Mouse (Mus musculus) liver, embryonic 13.5 days (tissue): ENCODE measurements around the gene 4933428G20Rik. TPM values are rescaled to one million over a fixed set of nuclear protein-coding genes. Genes with fewer than 3 reads are reported as not detected.

Experiments used
- ATAC-seq: fragments of 200-750 bp; cut with Nextera tagmentation; 2 replicates; pipeline ENCODE4 v1.8.0; 2017; ENCODE audit warnings: low read depth, mild to moderate bottlenecking, moderate number of reproducible peaks, moderate library complexity
- DNase-seq: peaks from one replicate; pipeline ENCODE4 v3.0.0; 2022
- H3K27ac ChIP-seq: fragments of 300-500 bp; sonication (generic); 2 replicates; pipeline ENCODE4 v1.5.1; 2015; ENCODE audit warnings: moderate library complexity, mild to moderate bottlenecking, inconsistent platforms
- H3K27me3 ChIP-seq: fragments of 300-500 bp; sonication (generic); 2 replicates; pipeline ENCODE4 v1.6.1; 2015; ENCODE audit warnings: mild to moderate bottlenecking, inconsistent platforms
- H3K36me3 ChIP-seq: fragments of 300-500 bp; sonication (generic); 2 replicates; pipeline ENCODE4 v1.6.1; 2015; ENCODE audit warnings: mild to moderate bottlenecking, inconsistent platforms
- H3K4me1 ChIP-seq: fragments of 300-500 bp; sonication (generic); replicated peaks from 2 replicates; pipeline ENCODE4 v1.6.1; 2015; ENCODE audit warnings: inconsistent platforms
- H3K4me2 ChIP-seq: fragments of 300-500 bp; sonication (generic); 2 replicates; pipeline ENCODE4 v1.6.1; 2015; ENCODE audit warnings: inconsistent platforms, mild to moderate bottlenecking, moderate library complexity
- H3K4me3 ChIP-seq: fragments of 300-500 bp; sonication (generic); replicated peaks from 2 replicates; pipeline ENCODE4 v1.5.1; 2015; ENCODE audit warnings: mild to moderate bottlenecking, inconsistent platforms
- H3K9ac ChIP-seq: fragments of 300-500 bp; sonication (generic); 2 replicates; pipeline ENCODE4 v1.6.1; 2015; ENCODE audit warnings: mild to moderate bottlenecking, inconsistent platforms
- H3K9me3 ChIP-seq: fragments of 300-500 bp; sonication (generic); replicated peaks from 2 replicates; pipeline ENCODE4 v1.6.1; 2016; ENCODE audit warnings: inconsistent platforms
- WGBS: fragments of 180-500 bp; shearing (Covaris S2); methylation state at CpG from one replicate; pipeline ENCODE4 v1.1.7; 2015; ENCODE audit not compliant: insufficient replicate concordance; 5-methylcytosine and 5-hydroxymethylcytosine counted together
- polyA plus RNA-seq: library from polyadenylated mRNA; unstranded; fragments of >200 nt; fragmentation: Nextera tagmentation; extraction: Ambion mirVana; gene quantifications from 2 replicates; pipeline ENCODE4 v1.2.1, GENCODE M21; 2015

4933428G20Rik gene
- polyA plus RNA-seq, 1 experiment from 2014 or later: 0.81 TPM

DNA sequence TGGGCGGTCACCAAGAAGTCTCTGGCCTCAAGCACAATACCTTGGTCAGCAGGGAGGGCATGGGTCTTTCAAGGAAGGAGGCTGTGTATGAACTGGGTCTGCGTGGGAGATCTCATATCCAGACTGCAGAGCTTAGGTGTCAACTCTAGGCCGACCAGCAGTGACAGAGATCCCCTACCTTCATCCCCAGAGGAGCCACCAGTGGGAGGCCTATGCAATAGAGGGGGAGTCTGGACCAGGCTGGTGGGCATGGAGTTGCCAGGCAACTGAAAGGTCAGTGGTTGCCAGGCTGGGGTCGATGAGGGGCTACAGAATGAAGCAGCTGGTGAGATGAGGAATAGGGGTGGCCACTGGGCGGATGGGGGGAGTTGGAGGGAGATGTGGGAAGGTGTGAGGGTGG, 39.5 kb upstream of the 4933428G20Rik start:
- Histone ChIP-seq H3K27ac (no peak overlapping the region), H3K4me3 (no peak overlapping the region), H3K4me2 (no peak overlapping the region), H3K27me3 (peaks cover 92% of the 10 kb centered on the region), H3K36me3 (no peaks in the 10 kb centered on the region), H3K9me3 (no peaks in the 10 kb centered on the region), H3K9ac (no peak overlapping the region), H3K4me1 (peaks cover 14% of the 10 kb centered on the region)
- no peak for DNase-seq
- 41% methylated on average over 5 of the region's 5 CpGs for WGBS
- ATAC-seq: no peak

DNA sequence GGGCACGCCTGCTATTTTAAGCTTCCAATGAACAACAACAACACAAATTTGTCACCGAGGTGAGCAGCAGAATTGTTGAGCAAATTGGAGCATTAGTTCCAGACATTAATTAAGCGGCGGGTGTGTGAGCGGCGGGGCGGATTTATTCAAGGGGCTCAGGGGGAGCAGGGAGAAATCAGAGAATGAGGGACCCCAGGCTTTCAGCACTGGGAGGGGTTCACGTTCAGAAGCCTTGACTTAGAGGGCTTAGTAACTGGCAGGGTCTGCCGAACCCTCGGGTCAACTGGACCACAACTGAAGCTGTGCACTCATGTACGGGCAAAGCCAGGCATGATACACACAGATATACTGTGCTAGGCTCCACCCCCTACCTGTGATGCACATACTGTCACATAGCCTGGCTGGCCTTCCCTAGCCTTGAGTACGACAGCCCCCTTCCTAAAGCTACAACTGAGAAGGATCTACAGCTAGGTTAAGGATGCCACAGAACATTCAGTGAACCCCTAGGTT, 37.5 kb upstream of the 4933428G20Rik start:
- Histone ChIP-seq H3K4me3 (no peak overlapping the region), H3K4me2 (peak overlapping the region; percentile 53; the same call in 1 of the 2 replicates), H3K27me3 (peaks cover 94% of the 10 kb centered on the region)

DNA sequence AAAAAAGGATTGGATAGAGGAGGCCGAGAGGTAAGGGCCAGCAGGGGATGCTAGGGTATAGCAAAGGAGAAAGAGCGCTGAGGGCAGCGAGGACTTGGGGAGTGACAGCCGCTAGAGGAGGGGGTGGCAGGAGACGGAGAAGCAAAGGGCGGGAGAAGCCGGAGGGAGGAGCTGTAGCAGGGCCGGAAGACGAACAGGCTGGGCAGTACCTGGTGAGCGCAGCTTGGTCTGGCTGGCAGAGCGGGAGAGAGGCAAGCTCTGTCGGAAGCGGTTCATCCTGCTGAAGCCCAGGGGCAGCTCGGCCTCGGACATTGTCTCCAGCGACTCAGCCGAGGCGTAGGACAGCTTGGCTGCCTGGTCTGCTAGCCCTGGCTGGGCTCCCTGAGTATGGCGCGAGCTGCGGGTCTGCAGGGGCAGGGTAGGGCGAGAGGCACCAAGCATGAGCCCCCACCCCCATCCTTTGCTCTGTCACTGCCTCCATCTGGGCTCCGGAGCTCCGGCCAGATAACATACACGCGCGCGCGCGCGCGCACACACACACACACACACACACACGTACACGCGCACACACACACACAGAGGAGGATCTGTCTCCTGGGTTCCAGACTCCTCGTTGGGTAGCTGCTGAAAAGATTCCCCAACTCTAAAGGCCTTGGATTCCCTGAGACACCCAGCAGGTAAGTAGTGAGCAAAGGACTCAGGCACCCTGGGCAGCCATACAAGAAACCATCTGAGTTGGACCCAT, 36.9 kb upstream of the 4933428G20Rik start:
- H3K4me3 ChIP-seq: peak overlapping the region; percentile 35
- ATAC-seq: no peak
- no peak overlapping the region for H3K9ac ChIP-seq
- peaks cover 31% of the 10 kb centered on the region for H3K4me1 ChIP-seq
- H3K27me3 ChIP-seq: peaks cover 94% of the 10 kb centered on the region
- 3% methylated on average over 27 of the region's 36 CpGs for WGBS
- H3K9me3 ChIP-seq: no peaks in the 10 kb centered on the region
- H3K36me3 ChIP-seq: no peaks in the 10 kb centered on the region
- peak overlapping the region; percentile 53 for H3K4me2 ChIP-seq
- no peak overlapping the region for H3K27ac ChIP-seq
- no peak for DNase-seq

More for the DNA sequence above, 37.5 kb upstream of the 4933428G20Rik start:
- no peak for ATAC-seq
- no peak overlapping the region for H3K9ac ChIP-seq
- H3K27ac ChIP-seq: no peak overlapping the region
- no peaks in the 10 kb centered on the region for H3K9me3 ChIP-seq
- H3K36me3 ChIP-seq: no peaks in the 10 kb centered on the region
- WGBS: 37% methylated on average over 12 of the region's 12 CpGs
- DNase-seq: no peak
- peaks cover 25% of the 10 kb centered on the region for H3K4me1 ChIP-seq

DNA sequence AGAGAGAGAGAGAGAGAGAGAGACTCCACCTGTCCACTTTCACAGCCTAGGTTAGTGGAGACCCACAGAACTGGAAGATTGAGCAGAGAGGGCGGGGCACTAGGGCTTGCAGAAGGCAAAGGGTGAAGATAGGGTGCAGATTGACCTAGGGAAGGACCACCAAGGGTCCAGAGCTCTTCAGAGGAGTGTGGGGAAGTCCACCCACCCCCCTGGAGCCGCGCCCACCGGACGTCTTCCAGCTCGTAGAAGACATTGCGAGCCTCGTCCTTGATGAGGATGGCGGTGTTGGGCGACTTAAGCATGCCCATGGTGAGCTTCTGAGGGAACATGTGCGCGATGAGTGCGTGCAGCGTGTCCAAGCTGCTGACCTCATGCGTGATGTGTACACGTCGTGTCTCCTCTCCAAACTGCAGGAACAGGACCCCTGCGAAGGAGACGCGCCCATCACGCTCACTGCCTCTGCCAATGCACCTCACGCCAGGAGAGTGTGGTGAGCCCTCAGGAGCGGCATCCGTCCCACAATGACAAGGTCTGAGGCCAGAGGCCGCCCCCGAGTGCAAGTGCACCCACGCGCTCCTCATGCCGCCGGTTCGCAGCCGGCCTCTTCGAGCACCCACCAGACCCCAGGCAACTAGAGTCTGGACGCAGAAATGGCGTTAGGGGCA, 36.1 kb upstream of the 4933428G20Rik start:
- no peak for ATAC-seq
- peak overlapping the region; percentile 35; the same call in 1 of the 2 replicates for H3K4me3 ChIP-seq

DNA sequence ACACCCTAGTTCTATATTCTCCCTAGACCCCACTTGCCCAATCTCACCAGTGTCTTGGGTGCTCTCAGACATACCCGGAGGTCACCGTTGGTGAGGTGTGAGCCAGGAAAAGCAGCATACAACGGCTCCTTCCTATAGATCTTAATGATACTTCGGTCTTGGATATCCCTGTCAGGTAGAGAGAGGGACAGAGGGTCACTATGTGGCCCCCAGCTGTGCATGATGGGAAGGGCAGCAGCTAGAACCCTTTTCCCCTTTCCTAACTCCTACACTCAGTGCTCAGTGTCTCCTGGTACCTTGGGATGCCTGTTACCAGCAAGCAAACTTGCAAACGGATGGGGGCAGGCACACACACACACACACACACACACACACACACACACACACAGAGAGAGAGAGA, 35.5 kb upstream of the 4933428G20Rik start:
- DNase-seq: no peak
- WGBS: 42% methylated on average over 5 of the region's 5 CpGs
- no peak for ATAC-seq

More for the DNA sequence above, 36.1 kb upstream of the 4933428G20Rik start:
- Histone ChIP-seq H3K4me1 (peaks cover 37% of the 10 kb centered on the region), H3K4me2 (peak overlapping the region; percentile 53; the same call in 1 of the 2 replicates), H3K36me3 (no peaks in the 10 kb centered on the region), H3K9me3 (no peaks in the 10 kb centered on the region), H3K27ac (no peak overlapping the region), H3K27me3 (peaks cover 97% of the 10 kb centered on the region), H3K9ac (no peak overlapping the region)
- WGBS: 10% methylated on average over 35 of the region's 35 CpGs
- DNase-seq: no peak

DNA sequence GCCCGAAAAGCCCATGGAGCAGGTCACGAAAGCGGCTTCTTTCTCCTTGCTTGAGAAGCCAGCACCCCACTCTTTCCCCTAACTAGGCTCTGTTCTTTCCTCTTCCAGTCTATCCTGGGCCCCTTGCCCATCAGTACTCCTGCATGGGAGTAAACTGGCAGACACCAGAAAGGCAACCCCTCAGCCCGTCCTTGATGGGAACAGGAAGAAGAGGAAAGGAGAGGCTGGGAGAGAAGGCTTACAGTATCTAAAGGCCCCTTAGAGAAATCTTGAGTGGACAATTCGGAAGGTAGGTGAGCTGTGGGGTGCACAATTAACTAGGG, 35.1 kb upstream of the 4933428G20Rik start:
- no peak for ATAC-seq
- no peaks in the 10 kb centered on the region for H3K9me3 ChIP-seq
- H3K27ac ChIP-seq: no peak overlapping the region
- 9% methylated on average over 5 of the region's 5 CpGs for WGBS
- H3K36me3 ChIP-seq: no peaks in the 10 kb centered on the region
- no peak overlapping the region for H3K4me3 ChIP-seq
- no peak for DNase-seq
- peaks cover 37% of the 10 kb centered on the region for H3K4me1 ChIP-seq
- no peak overlapping the region for H3K9ac ChIP-seq
- H3K4me2 ChIP-seq: no peak overlapping the region
- H3K27me3 ChIP-seq: peaks cover 97% of the 10 kb centered on the region

More for the DNA sequence above, 35.5 kb upstream of the 4933428G20Rik start:
- Histone ChIP-seq H3K27me3 (peaks cover 97% of the 10 kb centered on the region), H3K36me3 (no peaks in the 10 kb centered on the region), H3K9ac (no peak overlapping the region), H3K4me3 (no peak overlapping the region), H3K9me3 (no peaks in the 10 kb centered on the region), H3K27ac (no peak overlapping the region), H3K4me1 (peaks cover 37% of the 10 kb centered on the region), H3K4me2 (no peak overlapping the region)

DNA sequence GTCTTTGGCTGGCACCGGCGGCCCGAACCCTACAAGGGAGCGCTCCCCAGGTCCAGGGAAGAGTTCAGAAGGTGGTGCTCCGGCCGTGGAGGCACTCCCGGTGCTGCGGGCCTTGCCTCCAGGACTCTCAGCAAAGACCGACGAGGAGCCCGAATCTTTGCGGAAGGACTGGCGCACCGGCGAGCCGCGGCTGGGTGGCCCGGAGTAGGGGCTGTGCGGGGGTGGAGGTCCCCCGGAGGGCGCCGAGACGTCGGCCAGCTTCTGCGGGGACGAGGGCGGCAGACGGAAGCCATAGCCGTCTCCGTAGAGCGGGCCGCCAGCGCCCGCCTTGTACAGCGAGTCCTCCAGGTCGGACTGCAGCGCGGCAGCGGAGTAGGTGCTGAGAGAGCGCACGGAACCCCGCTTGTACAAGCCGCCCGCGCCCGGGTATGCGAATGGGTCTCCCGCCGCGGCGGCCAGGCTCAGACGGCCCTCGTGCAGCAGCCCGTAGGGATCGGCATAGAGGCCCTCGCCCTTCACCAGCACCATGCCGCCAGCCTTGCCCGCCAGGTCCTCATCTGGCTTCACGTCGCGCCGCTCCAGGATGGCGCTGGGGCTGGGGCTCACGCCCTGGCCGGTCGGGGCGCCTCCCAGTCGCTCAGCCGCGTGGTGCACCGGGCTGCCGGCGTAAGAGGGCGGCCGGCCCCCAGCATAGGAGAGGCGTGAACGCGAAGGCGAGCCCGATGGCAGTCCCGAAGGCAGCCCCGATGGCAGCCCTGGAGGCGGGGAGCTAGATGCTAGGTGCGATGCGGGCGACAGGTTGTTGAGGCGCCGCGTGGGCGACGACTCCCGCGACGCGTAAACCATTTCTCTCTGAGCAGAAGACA, 34.5 kb upstream of the 4933428G20Rik start:
- WGBS: 2% methylated on average over 95 of the region's 95 CpGs
- H3K27ac ChIP-seq: no peak overlapping the region
- peaks cover 99% of the 10 kb centered on the region for H3K27me3 ChIP-seq
- peaks cover 37% of the 10 kb centered on the region for H3K4me1 ChIP-seq
- H3K9ac ChIP-seq: no peak overlapping the region
- peak overlapping the region; percentile 10; the same call in 1 of the 2 replicates for H3K4me3 ChIP-seq
- no peaks in the 10 kb centered on the region for H3K9me3 ChIP-seq
- no peak for ATAC-seq
- peak overlapping the region; percentile 29 for H3K4me2 ChIP-seq
- DNase-seq: no peak
- H3K36me3 ChIP-seq: no peaks in the 10 kb centered on the region

DNA sequence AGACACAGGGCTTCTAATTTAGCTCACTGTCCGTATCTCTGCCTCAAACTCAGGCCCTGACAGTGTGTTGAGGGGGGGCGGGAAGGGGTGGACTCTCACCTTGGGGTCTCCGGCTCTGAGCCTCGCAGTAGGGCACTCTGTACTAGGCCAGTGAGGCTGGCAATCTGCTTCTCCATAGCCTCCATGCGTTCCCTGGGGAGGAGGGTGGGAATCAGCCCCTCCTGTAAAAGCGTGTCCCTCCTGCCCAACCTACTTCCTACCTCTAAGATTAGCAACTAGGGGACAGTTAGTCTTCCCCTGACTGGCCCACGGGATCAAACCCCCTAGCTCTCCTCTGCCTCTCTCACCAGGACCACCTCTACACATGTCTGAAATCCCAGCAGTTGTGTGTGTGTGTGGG, 33.5 kb upstream of the 4933428G20Rik start:
- Histone ChIP-seq H3K9ac (no peak overlapping the region), H3K4me2 (no peak overlapping the region), H3K4me1 (peaks cover 37% of the 10 kb centered on the region), H3K27ac (no peak overlapping the region), H3K4me3 (no peak overlapping the region), H3K36me3 (no peaks in the 10 kb centered on the region), H3K27me3 (peaks cover 98% of the 10 kb centered on the region), H3K9me3 (no peaks in the 10 kb centered on the region)
- DNase-seq: no peak
- ATAC-seq: no peak
- WGBS: 11% methylated on average over 7 of the region's 7 CpGs

DNA sequence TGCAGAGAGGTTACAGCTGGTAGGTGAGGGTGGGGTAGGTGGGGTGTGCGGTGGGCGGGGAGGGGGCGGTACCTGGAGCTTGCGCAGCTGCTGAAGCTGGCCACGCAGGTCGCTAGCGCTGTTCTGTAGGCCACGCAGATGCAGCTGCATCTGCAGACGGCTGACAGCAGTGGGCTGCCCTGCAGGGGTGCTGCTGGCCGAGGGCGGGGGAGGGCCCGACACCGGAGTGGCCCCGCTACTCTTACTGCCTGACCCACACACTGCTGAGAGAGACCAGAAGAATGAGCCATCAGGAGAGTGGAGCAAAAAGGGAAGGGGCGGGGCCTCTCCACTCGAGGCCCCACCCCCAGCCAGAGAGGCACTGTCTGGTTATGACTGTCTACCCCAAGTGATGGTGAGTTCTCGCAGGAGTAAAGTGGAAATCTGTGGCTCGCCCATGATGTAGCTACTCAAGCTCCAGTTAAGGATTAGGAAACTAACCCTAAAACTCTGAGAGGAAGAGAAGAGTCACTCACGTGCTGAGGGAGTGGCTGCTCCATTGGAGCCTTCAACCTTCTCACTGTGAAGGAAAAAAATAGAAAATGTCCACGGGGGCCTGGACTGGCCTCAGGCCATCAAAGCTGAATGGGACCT, 32.9 kb upstream of the 4933428G20Rik start:
- no peaks in the 10 kb centered on the region for H3K9me3 ChIP-seq
- H3K4me3 ChIP-seq: peak overlapping the region; percentile 60
- H3K27ac ChIP-seq: no peak overlapping the region
- H3K36me3 ChIP-seq: no peaks in the 10 kb centered on the region
- ATAC-seq: 0 out of 2 replicates have a peak, but pooled peaks have one; percentile 38
- DNase-seq: no peak
- 4% methylated on average over 20 of the region's 20 CpGs for WGBS
- peaks cover 98% of the 10 kb centered on the region for H3K27me3 ChIP-seq
- H3K4me1 ChIP-seq: peaks cover 37% of the 10 kb centered on the region
- peak overlapping the region; percentile 84 for H3K4me2 ChIP-seq
- H3K9ac ChIP-seq: no peak overlapping the region

DNA sequence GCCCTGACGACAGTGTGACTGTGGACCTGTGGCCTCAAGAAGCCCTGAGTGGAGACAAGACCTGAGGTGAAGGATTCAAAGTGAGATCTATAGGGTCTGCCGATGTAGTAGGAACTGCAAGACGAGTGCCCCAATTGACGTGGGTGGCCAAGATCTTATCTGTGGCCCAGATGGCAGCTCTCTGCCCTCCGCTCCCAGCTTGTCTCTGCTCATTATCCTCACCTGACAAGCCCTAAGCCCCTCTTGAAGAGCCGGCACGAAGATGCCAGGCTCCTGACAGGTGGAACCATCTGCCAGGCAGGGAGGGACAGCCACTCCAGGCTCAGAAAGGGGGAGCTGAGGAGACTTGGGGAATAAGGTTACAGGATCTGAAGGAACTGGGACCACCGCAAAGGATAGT, 32.2 kb upstream of the 4933428G20Rik start:
- peak overlapping the region; percentile 84 for H3K4me2 ChIP-seq
- DNase-seq (no peak), ATAC-seq (peak; percentile 13; the same call in 1 of the 2 replicates)
- WGBS: 8% methylated on average over 8 of the region's 8 CpGs
- H3K36me3 ChIP-seq: no peaks in the 10 kb centered on the region
- H3K27ac ChIP-seq: no peak overlapping the region
- peaks cover 37% of the 10 kb centered on the region for H3K4me1 ChIP-seq
- H3K4me3 ChIP-seq: peak overlapping the region; percentile 60
- no peaks in the 10 kb centered on the region for H3K9me3 ChIP-seq
- 0 out of 2 replicates have a peak overlapping the region, but pooled peaks have one; percentile 33 for H3K9ac ChIP-seq
- H3K27me3 ChIP-seq: peaks cover 96% of the 10 kb centered on the region
